Mouse (Mus musculus) liver, postnatal 0 days (tissue): ENCODE data around the gene Hjurp.

ENCODE experiments used
- CTCF ChIP-seq: sonication (generic); IDR thresholded peaks from 2 replicates; pipeline ENCODE4 v1.5.1; 2016; ENCODE audit warnings: antibody characterized with exemption, low read depth
- EP300 ChIP-seq: IDR thresholded peaks from 2 replicates; pipeline ENCODE4 v1.6.1; 2016; ENCODE audit warnings: antibody characterized with exemption, low read depth, mild to moderate bottlenecking

- TF ChIP-seq CTCF (peak; percentile 99), EP300 (no peak)
Observed at GRCm38 (mm10) chr1:88287697-88287980, 10.2 kb upstream of the Hjurp start.
